Mouse (Mus musculus) spleen, adult 2 months (tissue): Measurements from ENCODE around the gene Tcte3.

ENCODE experiments used
- CTCF ChIP-seq: fragments of 200-500 bp; IDR thresholded peaks from 2 replicates; pipeline ENCODE4 v1.5.1; 2011; ENCODE audit warnings: mild to moderate bottlenecking, inconsistent platforms; ENCODE audit not compliant: insufficient read depth, insufficient read length, insufficient replicate concordance; ENCODE audit errors: extremely low read depth
- POLR2A ChIP-seq: fragments of 200-500 bp; IDR thresholded peaks from 2 replicates; pipeline ENCODE4 v1.6.1; 2011; ENCODE audit warnings: low read depth, low read length, inconsistent platforms

GRCm38 (mm10) chr17:15059646-15060045 is 18.4 kb upstream of the Tcte3 start:
- no peak for TF ChIP-seq POLR2A
- no peak for TF ChIP-seq CTCF
